Mouse (Mus musculus) limb, embryonic 15.5 days (tissue): ENCODE measurements at regions not wholly inside any gene's neighbourhood (a gene's known extent, or its start where the extent isn't known, plus 50 kb on each side); places are given as distances from the start of the nearest gene placed in this dataset.

Experiments used
- ATAC-seq: fragments of 200-750 bp; cut with Nextera tagmentation; 2 replicates; pipeline ENCODE4 v1.8.0; 2017; ENCODE audit warnings: low read depth, moderate TSS enrichment; ENCODE audit not compliant: insufficient number of reproducible peaks, low FRiP score, low TSS enrichment
- H3K27ac ChIP-seq: fragments of 300-500 bp; sonication (generic); 2 replicates; pipeline ENCODE4 v1.5.1; 2015; ENCODE audit warnings: moderate library complexity, mild to moderate bottlenecking, inconsistent platforms
- H3K27me3 ChIP-seq: fragments of 300-500 bp; sonication (generic); 2 replicates; pipeline ENCODE4 v1.6.1; 2015; ENCODE audit warnings: inconsistent platforms
- H3K36me3 ChIP-seq: fragments of 300-500 bp; sonication (generic); 2 replicates; pipeline ENCODE4 v1.6.1; 2015; ENCODE audit warnings: inconsistent platforms
- H3K4me1 ChIP-seq: fragments of 300-500 bp; sonication (generic); 2 replicates; pipeline ENCODE4 v1.6.1; 2015; ENCODE audit warnings: inconsistent platforms
- H3K4me2 ChIP-seq: fragments of 300-500 bp; sonication (generic); 2 replicates; pipeline ENCODE4 v1.6.1; 2015; ENCODE audit warnings: mild to moderate bottlenecking, inconsistent platforms
- H3K4me3 ChIP-seq: fragments of 300-500 bp; sonication (generic); 2 replicates; pipeline ENCODE4 v1.5.1; 2015; ENCODE audit warnings: mild to moderate bottlenecking, inconsistent platforms
- H3K9ac ChIP-seq: fragments of 300-500 bp; sonication (generic); 2 replicates; pipeline ENCODE4 v1.6.1; 2015; ENCODE audit warnings: inconsistent platforms
- H3K9me3 ChIP-seq: fragments of 300-500 bp; sonication (generic); 2 replicates; pipeline ENCODE4 v1.6.1; 2016; ENCODE audit warnings: inconsistent platforms
- WGBS: fragments of 180-500 bp; shearing (Covaris S2); methylation state at CpG from one replicate; pipeline ENCODE4 v1.1.7; 2015; 5-methylcytosine and 5-hydroxymethylcytosine counted together

DNA sequence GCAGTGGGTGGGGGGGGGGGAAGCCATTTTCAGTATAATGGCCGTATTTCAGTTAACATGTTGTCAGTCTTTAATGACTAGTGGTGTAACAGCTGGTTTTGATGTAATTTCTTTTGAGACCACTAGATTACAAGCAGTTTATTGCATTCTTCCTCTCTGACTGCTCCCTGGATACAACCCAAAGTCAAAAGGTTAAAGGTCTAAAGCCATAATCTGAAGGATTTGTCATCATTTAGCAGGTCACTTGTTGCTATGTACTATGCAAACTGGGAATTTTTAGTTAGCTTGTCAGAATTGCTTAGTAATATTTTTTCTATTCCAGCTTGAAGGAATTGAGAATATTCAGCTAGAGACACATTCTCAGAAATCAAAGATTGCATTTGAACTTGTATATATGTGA lies 403.4 kb downstream of the Tmem161b start:
- Histone ChIP-seq H3K27me3 (no peaks in the 10 kb centered on the region), H3K9me3 (no peaks in the 10 kb centered on the region), H3K4me3 (no peak overlapping the region), H3K36me3 (no peaks in the 10 kb centered on the region), H3K9ac (no peak overlapping the region), H3K27ac (no peak overlapping the region), H3K4me1 (no peaks in the 10 kb centered on the region), H3K4me2 (no peak overlapping the region)
- whole genome bisulfite sequencing, result 0% methylated on average over 1 of the region's 1 CpGs
- no peak for ATAC-seq

DNA sequence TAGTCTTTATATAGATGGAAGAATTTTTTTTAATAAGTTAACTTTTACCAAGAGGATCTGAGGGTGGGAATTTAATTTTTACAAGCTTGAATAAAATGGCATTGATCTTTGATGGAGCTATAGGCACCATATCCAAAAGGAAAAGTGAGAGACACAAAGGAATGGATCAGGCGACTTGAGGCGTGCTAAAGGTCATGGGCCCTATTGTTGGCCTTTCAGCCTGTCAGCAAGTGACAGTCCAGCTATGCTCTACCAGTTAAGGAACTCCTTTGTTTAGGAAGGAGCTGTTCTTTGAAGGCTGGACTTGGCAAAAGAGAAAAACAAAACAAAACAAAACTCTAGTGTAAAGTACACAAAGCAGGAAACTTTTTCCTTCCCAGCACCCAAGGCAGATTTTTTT lies 403.8 kb downstream of the Tmem161b start:
- ATAC-seq, result no peak
- no peaks in the 10 kb centered on the region for H3K36me3 ChIP-seq
- no peak overlapping the region for H3K9ac ChIP-seq
- H3K4me3 ChIP-seq, result no peak overlapping the region
- H3K9me3 ChIP-seq, result no peaks in the 10 kb centered on the region
- no peaks in the 10 kb centered on the region for H3K4me1 ChIP-seq
- 59% methylated on average over 2 of the region's 2 CpGs for WGBS
- no peak overlapping the region for H3K27ac ChIP-seq
- no peaks in the 10 kb centered on the region for H3K27me3 ChIP-seq
- no peak overlapping the region for H3K4me2 ChIP-seq

- Histone ChIP-seq H3K4me3 (no peak overlapping the region), H3K4me2 (no peak overlapping the region), H3K9me3 (no peaks in the 10 kb centered on the region), H3K27me3 (no peaks in the 10 kb centered on the region), H3K4me1 (no peaks in the 10 kb centered on the region), H3K9ac (no peak overlapping the region), H3K27ac (no peak overlapping the region), H3K36me3 (no peaks in the 10 kb centered on the region)
- WGBS, result 46% methylated on average over 1 of the region's 1 CpGs
- no peak for ATAC-seq
Measured at GRCm38 (mm10) chr13:84626397-84626796, 404.3 kb downstream of the Tmem161b start.

DNA sequence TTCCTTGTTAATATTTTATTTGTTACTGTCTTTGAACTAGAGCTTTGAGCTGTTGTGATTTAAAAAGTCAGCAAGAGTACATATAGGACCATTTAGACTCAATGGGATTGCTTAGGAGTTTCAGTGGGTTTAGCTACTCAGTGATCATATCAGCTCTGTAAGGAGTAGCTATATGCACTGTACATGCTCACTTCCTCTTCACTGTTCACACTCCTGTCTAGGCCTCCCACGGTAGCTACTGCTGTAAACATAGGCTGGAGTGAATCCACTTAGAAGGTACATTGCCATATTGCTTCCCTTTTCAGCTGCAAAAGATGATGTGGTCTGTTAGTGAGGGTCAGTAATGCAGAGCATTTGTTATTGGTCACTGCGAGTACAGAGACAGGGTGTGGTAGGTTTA lies 408.6 kb downstream of the Tmem161b start:
- no peaks in the 10 kb centered on the region for H3K9me3 ChIP-seq
- H3K4me3 ChIP-seq, result no peak overlapping the region
- no peaks in the 10 kb centered on the region for H3K36me3 ChIP-seq
- no peak overlapping the region for H3K4me2 ChIP-seq
- WGBS, result 77% methylated on average over 2 of the region's 2 CpGs
- H3K27me3 ChIP-seq, result no peaks in the 10 kb centered on the region
- H3K27ac ChIP-seq, result no peak overlapping the region
- H3K4me1 ChIP-seq, result no peaks in the 10 kb centered on the region
- no peak for ATAC-seq
- H3K9ac ChIP-seq, result no peak overlapping the region

DNA sequence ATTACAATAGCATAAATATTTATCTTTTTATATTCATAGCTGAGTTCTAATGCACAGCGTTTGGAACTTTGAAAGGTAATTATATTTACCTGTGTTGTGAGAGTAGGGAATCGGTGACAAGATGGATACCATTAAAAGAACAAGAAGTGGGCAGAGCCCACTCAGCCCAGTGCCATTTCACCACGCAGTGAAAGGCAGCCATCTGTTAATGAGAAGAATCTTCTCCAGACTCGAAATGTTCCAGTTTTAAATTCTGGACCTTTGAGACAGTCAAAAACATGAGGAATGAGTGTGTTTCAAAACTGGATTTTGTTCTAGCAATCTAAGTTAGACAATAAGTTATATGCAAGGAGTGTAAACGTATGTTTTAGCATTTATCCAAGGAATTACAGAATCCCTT lies 410.4 kb downstream of the Tmem161b start:
- Histone ChIP-seq H3K4me2 (no peak overlapping the region), H3K36me3 (no peaks in the 10 kb centered on the region), H3K4me1 (no peaks in the 10 kb centered on the region), H3K4me3 (no peak overlapping the region), H3K27ac (no peak overlapping the region), H3K9me3 (no peaks in the 10 kb centered on the region), H3K9ac (no peak overlapping the region), H3K27me3 (no peaks in the 10 kb centered on the region)
- no peak for ATAC-seq
- WGBS, result 80% methylated on average over 5 of the region's 5 CpGs

- no peaks in the 10 kb centered on the region for H3K36me3 ChIP-seq
- H3K27me3 ChIP-seq, result no peaks in the 10 kb centered on the region
- no peak overlapping the region for H3K4me2 ChIP-seq
- H3K9me3 ChIP-seq, result no peaks in the 10 kb centered on the region
- no peak overlapping the region for H3K27ac ChIP-seq
- no peaks in the 10 kb centered on the region for H3K4me1 ChIP-seq
- no peak overlapping the region for H3K4me3 ChIP-seq
- no peak for ATAC-seq
- H3K9ac ChIP-seq, result no peak overlapping the region
Measured at GRCm38 (mm10) chr13:84636831-84637230, 414.7 kb downstream of the Tmem161b start.

DNA sequence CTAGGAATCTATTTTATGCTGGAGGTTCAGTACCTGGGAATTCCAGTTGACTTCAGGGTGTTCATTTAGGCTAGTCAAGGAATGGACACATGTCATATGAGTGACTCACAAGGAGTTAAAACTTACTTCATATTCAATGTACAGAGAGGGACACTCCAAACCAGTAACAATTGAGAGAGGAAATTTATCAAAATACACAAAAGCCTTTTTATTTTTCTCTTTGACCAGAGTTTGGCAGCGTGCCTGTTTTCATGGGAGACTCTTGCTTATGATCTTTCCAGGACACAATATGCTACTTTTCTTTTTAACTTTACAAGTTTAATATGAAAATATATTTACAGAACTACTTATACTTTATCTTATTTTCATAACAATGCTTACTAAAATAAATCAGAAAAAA lies 415.5 kb downstream of the Tmem161b start:
- Histone ChIP-seq H3K9ac (no peak overlapping the region), H3K9me3 (no peaks in the 10 kb centered on the region), H3K4me3 (no peak overlapping the region), H3K4me2 (no peak overlapping the region), H3K27me3 (no peaks in the 10 kb centered on the region), H3K4me1 (no peaks in the 10 kb centered on the region), H3K27ac (no peak overlapping the region), H3K36me3 (no peaks in the 10 kb centered on the region)
- 85% methylated on average over 1 of the region's 1 CpGs for WGBS
- no peak for ATAC-seq

GRCm38 (mm10) chr13:84638401-84638934 lies 416.4 kb downstream of the Tmem161b start:
- Histone ChIP-seq H3K27ac (no peak overlapping the region), H3K27me3 (no peaks in the 10 kb centered on the region), H3K9ac (no peak overlapping the region), H3K4me2 (no peak overlapping the region), H3K4me1 (no peaks in the 10 kb centered on the region), H3K9me3 (no peaks in the 10 kb centered on the region), H3K36me3 (no peaks in the 10 kb centered on the region), H3K4me3 (no peak overlapping the region)
- ATAC-seq, result no peak
- 67% methylated on average over 4 of the region's 4 CpGs for WGBS

- H3K4me2 ChIP-seq, result no peak overlapping the region
- H3K9ac ChIP-seq, result no peak overlapping the region
- H3K4me1 ChIP-seq, result no peaks in the 10 kb centered on the region
- H3K4me3 ChIP-seq, result no peak overlapping the region
- no peak overlapping the region for H3K27ac ChIP-seq
- WGBS, result 46% methylated on average over 6 of the region's 6 CpGs
- no peak for ATAC-seq
- H3K27me3 ChIP-seq, result no peaks in the 10 kb centered on the region
- no peaks in the 10 kb centered on the region for H3K36me3 ChIP-seq
- H3K9me3 ChIP-seq, result no peaks in the 10 kb centered on the region
Measured at GRCm38 (mm10) chr13:84639087-84640022, 417.3 kb downstream of the Tmem161b start.

DNA sequence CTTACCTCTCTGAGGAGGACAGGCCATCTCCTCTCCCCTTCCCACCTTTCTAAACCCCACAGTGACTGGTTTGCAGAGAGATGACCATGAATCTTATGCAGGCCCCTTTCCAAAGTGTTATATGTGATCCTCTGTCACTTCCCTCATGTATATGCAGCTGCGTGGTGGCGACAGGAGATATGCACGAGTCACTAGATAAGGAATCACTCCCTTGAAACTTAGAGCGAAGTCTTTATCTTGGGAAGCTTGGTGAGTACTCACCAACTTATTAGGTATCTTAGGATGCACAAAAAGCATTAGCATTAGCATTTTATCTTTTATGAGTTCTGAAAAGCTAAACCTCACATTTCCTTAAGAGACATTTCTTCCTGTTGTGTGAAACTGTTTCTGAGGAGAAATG lies 421.9 kb downstream of the Tmem161b start:
- Histone ChIP-seq H3K27me3 (no peaks in the 10 kb centered on the region), H3K9me3 (no peaks in the 10 kb centered on the region), H3K9ac (no peak overlapping the region), H3K4me3 (no peak overlapping the region), H3K4me1 (no peaks in the 10 kb centered on the region), H3K36me3 (no peaks in the 10 kb centered on the region), H3K4me2 (no peak overlapping the region), H3K27ac (no peak overlapping the region)
- 92% methylated on average over 4 of the region's 4 CpGs for WGBS
- no peak for ATAC-seq

GRCm38 (mm10) chr13:84646899-84647298 lies 424.8 kb downstream of the Tmem161b start:
- Histone ChIP-seq H3K4me3 (no peak overlapping the region), H3K27me3 (no peaks in the 10 kb centered on the region), H3K27ac (no peak overlapping the region), H3K9me3 (no peaks in the 10 kb centered on the region), H3K36me3 (no peaks in the 10 kb centered on the region), H3K4me1 (no peaks in the 10 kb centered on the region), H3K4me2 (no peak overlapping the region), H3K9ac (no peak overlapping the region)
- no peak for ATAC-seq
- 22% methylated on average over 1 of the region's 1 CpGs for WGBS

GRCm38 (mm10) chr13:84648056-84648455 lies 426.0 kb downstream of the Tmem161b start:
- H3K27ac ChIP-seq, result no peak overlapping the region
- no peaks in the 10 kb centered on the region for H3K4me1 ChIP-seq
- H3K9me3 ChIP-seq, result no peaks in the 10 kb centered on the region
- H3K4me3 ChIP-seq, result no peak overlapping the region
- WGBS, result 16% methylated on average over 1 of the region's 1 CpGs
- H3K27me3 ChIP-seq, result no peaks in the 10 kb centered on the region
- no peak for ATAC-seq
- H3K4me2 ChIP-seq, result no peak overlapping the region
- no peak overlapping the region for H3K9ac ChIP-seq
- no peaks in the 10 kb centered on the region for H3K36me3 ChIP-seq
